Mouse (Mus musculus) midbrain, postnatal 0 days (tissue): ENCODE results near the gene Lhfpl2. TPM values are rescaled to one million over a fixed set of nuclear protein-coding genes. Genes with fewer than 3 reads are reported as not detected.

Experiments
- ATAC-seq: fragments of 200-750 bp; cut with Nextera tagmentation; 2 replicates; pipeline ENCODE4 v1.8.0; 2017; ENCODE audit warnings: moderate number of reproducible peaks, mild to moderate bottlenecking, moderate TSS enrichment, moderate library complexity; ENCODE audit not compliant: low FRiP score
- DNase-seq: peaks from one replicate; pipeline ENCODE4 v3.0.0-alpha.2; 2015; ENCODE audit warnings: low spot score
- H3K27ac ChIP-seq: fragments of 300-500 bp; sonication (generic); 2 replicates; pipeline ENCODE4 v1.5.1; 2014; ENCODE audit warnings: low read depth, mild to moderate bottlenecking, low read length, mixed read lengths
- H3K27me3 ChIP-seq: fragments of 300-500 bp; sonication (generic); 2 replicates; pipeline ENCODE4 v1.6.1; 2014; ENCODE audit warnings: low read length, control low read depth, mixed read lengths; ENCODE audit not compliant: insufficient read depth
- H3K36me3 ChIP-seq: fragments of 300-500 bp; sonication (generic); 2 replicates; pipeline ENCODE4 v1.6.1; 2014; ENCODE audit warnings: low read length, control low read depth, mixed read lengths; ENCODE audit not compliant: insufficient read depth
- H3K4me1 ChIP-seq: fragments of 300-500 bp; sonication (generic); 2 replicates; pipeline ENCODE4 v1.6.1; 2014; ENCODE audit warnings: mild to moderate bottlenecking, control low read depth, antibody characterized with exemption, low read length, mixed read lengths; ENCODE audit not compliant: insufficient read depth
- H3K4me2 ChIP-seq: fragments of 300-500 bp; sonication (generic); 2 replicates; pipeline ENCODE4 v1.6.1; 2014; ENCODE audit warnings: low read depth, mild to moderate bottlenecking, low read length, mixed read lengths; ENCODE audit not compliant: poor library complexity, severe bottlenecking
- H3K4me3 ChIP-seq: fragments of 300-500 bp; sonication (generic); 2 replicates; pipeline ENCODE4 v1.5.1; 2014; ENCODE audit warnings: low read depth, mild to moderate bottlenecking, low read length, moderate library complexity
- H3K9ac ChIP-seq: fragments of 300-500 bp; sonication (generic); replicated peaks from 2 replicates; pipeline ENCODE4 v1.6.1; 2014; ENCODE audit warnings: mild to moderate bottlenecking, low read length, moderate library complexity, mixed read lengths; ENCODE audit not compliant: poor library complexity, severe bottlenecking
- H3K9me3 ChIP-seq: fragments of 300-500 bp; sonication (generic); 2 replicates; pipeline ENCODE4 v1.6.1; 2016; ENCODE audit warnings: low read length, control low read depth
- CTCF ChIP-seq: IDR thresholded peaks from 2 replicates; pipeline ENCODE4 v1.5.1; 2016; ENCODE audit warnings: antibody characterized with exemption, mild to moderate bottlenecking
- WGBS: fragments of 180-500 bp; shearing (Covaris S2); extraction: QIAGEN DNeasy Blood & Tissue Kit; methylation state at CpG from one replicate; pipeline ENCODE4 v1.1.7; 2014; 5-methylcytosine and 5-hydroxymethylcytosine counted together
- polyA plus RNA-seq: library from polyadenylated mRNA; unstranded; fragments of >200 nt; fragmentation: Nextera tagmentation; extraction: Ambion mirVana; gene quantifications from 2 replicates; pipeline ENCODE4 v1.2.1, GENCODE M21; 2015
- total RNA-seq: library from RNA; depleted of rRNA; stranded (reverse); fragments of >200 nt; gene quantifications from 2 replicates; pipeline ENCODE4 v1.2.3, GENCODE M21; 2014

Lhfpl2 gene
- total and polyA plus RNA-seq, 2 experiments from 2014 or later = 10.7 to 23.9 TPM

DNA sequence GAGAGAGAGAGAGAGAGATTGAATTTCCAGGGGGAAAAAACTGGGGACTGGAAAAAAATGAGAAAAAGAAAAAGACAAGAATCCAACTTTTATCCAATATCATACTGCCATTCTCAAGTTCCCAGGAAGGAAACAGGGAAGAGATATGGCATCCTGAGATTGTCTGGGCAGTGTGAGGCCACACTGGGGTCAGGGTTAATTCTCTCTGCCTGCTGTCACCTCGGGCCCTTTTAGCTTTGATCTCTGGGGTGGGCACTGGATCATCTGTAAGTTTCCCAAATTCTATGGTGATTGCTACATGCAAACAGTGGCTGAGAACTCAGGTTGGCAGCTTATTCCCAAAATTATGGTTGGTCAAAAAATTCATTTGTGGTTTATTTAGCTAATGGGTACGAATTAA, 33.8 kb downstream of the Lhfpl2 start:
- H3K4me2 ChIP-seq = no peak overlapping the region
- 49% methylated on average over 2 of the region's 2 CpGs for WGBS

GRCm38 (mm10) chr13:94094176-94094575, 36.6 kb downstream of the Lhfpl2 start:
- no peak for ATAC-seq
- H3K27ac ChIP-seq = no peak overlapping the region
- no peak for TF ChIP-seq CTCF
- no peaks in the 10 kb centered on the region for H3K27me3 ChIP-seq
- 0 out of 2 replicates have a peak, but pooled peaks cover 6% of the 10 kb centered on the region for H3K4me1 ChIP-seq
- no peaks in the 10 kb centered on the region for H3K9me3 ChIP-seq
- 81% methylated on average over 4 of the region's 4 CpGs for WGBS
- H3K9ac ChIP-seq = no peak overlapping the region
- no peak overlapping the region for H3K4me3 ChIP-seq
- no peak overlapping the region for H3K4me2 ChIP-seq
- no peak for DNase-seq
- H3K36me3 ChIP-seq = no peaks in the 10 kb centered on the region

More for the DNA sequence above, 33.8 kb downstream of the Lhfpl2 start:
- no peaks in the 10 kb centered on the region for H3K4me1 ChIP-seq
- no peak overlapping the region for H3K27ac ChIP-seq
- no peaks in the 10 kb centered on the region for H3K9me3 ChIP-seq
- TF ChIP-seq CTCF = no peak
- DNase-seq = no peak
- no peak overlapping the region for H3K4me3 ChIP-seq
- no peak for ATAC-seq
- H3K36me3 ChIP-seq = no peaks in the 10 kb centered on the region
- H3K27me3 ChIP-seq = no peaks in the 10 kb centered on the region
- no peak overlapping the region for H3K9ac ChIP-seq

DNA sequence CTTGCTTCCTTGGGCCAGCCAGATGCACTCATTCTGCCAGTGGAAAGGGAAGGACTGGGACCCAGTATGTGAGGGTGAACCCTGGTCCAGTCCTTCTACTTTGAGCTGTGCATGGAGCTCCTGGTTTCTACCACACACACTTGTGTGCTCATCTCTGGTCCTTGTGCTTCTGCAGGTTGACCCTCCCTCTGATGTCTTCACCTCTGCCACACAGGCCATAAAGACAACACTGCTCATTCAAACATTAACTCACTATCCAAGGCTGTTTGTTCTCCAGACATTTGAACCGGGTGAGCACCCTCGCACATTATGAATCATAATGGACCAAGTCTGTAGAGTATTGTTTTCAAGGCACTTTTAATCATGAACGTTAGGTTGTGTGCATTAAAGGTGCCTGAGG, 37.0 kb downstream of the Lhfpl2 start:
- Histone ChIP-seq H3K4me1 (0 out of 2 replicates have a peak, but pooled peaks cover 6% of the 10 kb centered on the region), H3K9me3 (no peaks in the 10 kb centered on the region), H3K27me3 (no peaks in the 10 kb centered on the region), H3K4me3 (no peak overlapping the region), H3K9ac (no peak overlapping the region), H3K36me3 (no peaks in the 10 kb centered on the region), H3K4me2 (no peak overlapping the region), H3K27ac (no peak overlapping the region)
- 84% methylated on average over 3 of the region's 3 CpGs for WGBS
- no peak for TF ChIP-seq CTCF
- ATAC-seq (no peak), DNase-seq (no peak)

GRCm38 (mm10) chr13:94095202-94095601, 37.6 kb downstream of the Lhfpl2 start:
- ATAC-seq = no peak
- no peaks in the 10 kb centered on the region for H3K9me3 ChIP-seq
- H3K27ac ChIP-seq = no peak overlapping the region
- 0 out of 2 replicates have a peak, but pooled peaks cover 6% of the 10 kb centered on the region for H3K4me1 ChIP-seq
- no peak for TF ChIP-seq CTCF
- H3K9ac ChIP-seq = no peak overlapping the region
- no peaks in the 10 kb centered on the region for H3K36me3 ChIP-seq
- no peaks in the 10 kb centered on the region for H3K27me3 ChIP-seq
- DNase-seq = no peak
- H3K4me2 ChIP-seq = no peak overlapping the region
- no peak overlapping the region for H3K4me3 ChIP-seq

GRCm38 (mm10) chr13:94097667-94098066, 40.1 kb downstream of the Lhfpl2 start:
- 0 out of 2 replicates have a peak, but pooled peaks cover 6% of the 10 kb centered on the region for H3K4me1 ChIP-seq
- no peaks in the 10 kb centered on the region for H3K27me3 ChIP-seq
- H3K4me3 ChIP-seq = no peak overlapping the region
- H3K36me3 ChIP-seq = no peaks in the 10 kb centered on the region
- no peak for TF ChIP-seq CTCF
- DNase-seq (no peak), ATAC-seq (no peak)
- no peaks in the 10 kb centered on the region for H3K9me3 ChIP-seq
- WGBS = 78% methylated on average over 2 of the region's 2 CpGs
- H3K9ac ChIP-seq = no peak overlapping the region
- H3K4me2 ChIP-seq = no peak overlapping the region
- H3K27ac ChIP-seq = no peak overlapping the region

- H3K4me3 ChIP-seq = no peak overlapping the region
- 0 out of 2 replicates have a peak, but pooled peaks cover 6% of the 10 kb centered on the region for H3K4me1 ChIP-seq
- no peak overlapping the region for H3K9ac ChIP-seq
- no peaks in the 10 kb centered on the region for H3K36me3 ChIP-seq
- TF ChIP-seq CTCF = no peak
- H3K9me3 ChIP-seq = no peaks in the 10 kb centered on the region
- H3K4me2 ChIP-seq = no peak overlapping the region
- no peak for ATAC-seq
- peak; percentile 41 for DNase-seq
- H3K27me3 ChIP-seq = no peaks in the 10 kb centered on the region
- no peak overlapping the region for H3K27ac ChIP-seq
- 67% methylated on average over 16 of the region's 16 CpGs for WGBS
Measured at GRCm38 (mm10) chr13:94098369-94099084, 40.9 kb downstream of the Lhfpl2 start.
